Mouse (Mus musculus) kidney, postnatal 25 days (tissue): ENCODE data around the gene Kera.

Experiments
- DNase-seq, 2 experiments: peaks; one replicate each; pipeline ENCODE4 v3.0.0; 2021; ENCODE audit warnings: mixed read lengths in 2 of 2

Kera gene

DNA sequence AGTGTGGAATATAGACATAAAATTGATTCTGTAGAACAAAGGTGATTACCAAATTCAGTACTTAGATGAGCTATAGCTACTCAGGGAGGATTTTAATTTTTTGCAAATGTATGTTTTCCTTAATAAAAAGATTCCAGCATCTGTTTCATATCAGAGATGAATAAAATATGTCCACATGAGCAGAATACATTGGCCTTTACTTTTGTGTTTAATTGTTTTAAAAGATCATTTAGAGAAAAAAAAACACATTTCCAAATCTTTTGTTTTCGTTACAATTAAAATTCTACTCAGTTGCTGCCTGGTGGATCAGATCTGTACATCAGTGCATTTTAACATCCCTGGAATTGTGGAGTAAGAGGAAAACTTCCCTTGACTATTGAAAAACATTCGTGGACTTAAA, at the start of gene Kera:
Gene Kera (plus strand): TSS at position 301 of the 400 bp plus-strand sequence.
- DNase-seq: no peak

- DNase-seq: no peak
These were observed 41.5 kb upstream of the Kera start, which contains the start of gene Lum for GRCm38 (mm10) chr10:97564957-97565856. Gene Lum, plus strand, starts transcription at chr10:97565128.

DNA sequence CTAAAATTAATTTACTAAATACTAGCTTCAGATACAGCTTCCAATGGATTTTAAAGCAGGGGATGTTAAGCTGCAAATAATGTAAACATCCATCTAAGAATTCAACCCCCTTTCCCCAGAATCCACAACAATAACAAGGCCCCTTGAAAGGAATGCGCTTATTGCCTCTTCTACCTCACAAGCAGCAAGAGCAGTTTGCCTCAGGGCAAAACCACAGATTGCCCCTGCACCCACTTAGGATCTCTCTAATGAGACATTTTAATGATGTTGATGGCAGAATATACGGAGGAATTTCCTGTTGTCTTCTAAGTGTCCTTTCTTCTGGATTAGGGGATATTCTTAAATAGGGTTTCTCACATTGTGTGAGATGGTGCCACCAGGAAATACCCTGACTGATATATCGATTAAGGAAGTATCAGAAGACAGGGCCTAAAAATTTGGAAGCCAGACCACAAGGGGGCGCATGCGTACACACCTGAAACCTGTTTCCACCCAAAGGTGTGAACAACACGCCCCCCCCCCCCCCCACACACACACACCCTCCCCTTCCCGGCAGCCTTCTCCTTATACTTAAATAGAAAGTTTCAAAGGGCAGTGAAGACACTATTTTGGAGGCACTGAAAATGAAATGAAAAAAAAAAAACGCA, 39.1 kb upstream of the Kera start:
- DNase-seq: peak; percentile 27 to 39

DNA sequence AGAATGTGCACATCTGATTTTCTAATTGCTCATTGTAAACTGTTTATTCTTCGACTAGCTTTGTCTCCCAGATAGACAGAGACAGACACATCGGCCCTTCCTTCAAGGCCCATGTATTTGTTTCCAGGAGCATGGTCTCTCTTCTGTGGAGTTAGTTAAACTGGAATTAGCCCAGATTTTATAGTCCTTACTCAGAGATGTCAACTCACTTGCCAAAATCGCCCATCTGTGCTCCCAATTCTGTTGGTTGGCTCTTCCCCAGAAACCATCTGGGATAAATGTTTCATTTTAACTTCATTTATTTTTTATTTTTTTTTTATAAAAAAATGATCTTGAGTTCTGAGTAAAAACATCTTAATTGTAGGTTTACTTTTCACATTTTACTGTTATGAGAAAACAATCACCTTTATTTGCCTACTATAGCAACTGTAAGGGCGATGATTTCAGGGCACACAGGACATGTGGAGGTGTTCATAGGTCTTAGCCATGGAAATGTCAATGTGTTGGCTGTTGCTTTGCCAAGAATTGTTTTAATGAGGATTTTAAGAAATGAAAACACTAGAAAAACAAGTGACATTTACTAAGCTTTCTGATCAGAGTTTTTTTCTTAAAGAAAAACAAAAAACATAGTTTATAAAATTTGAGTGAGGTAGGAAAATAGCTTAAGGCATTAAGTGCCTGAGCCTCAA, 24.0 kb upstream of the Kera start:
- no peak for DNase-seq

- DNase-seq: no peak
These were observed 22.5 kb upstream of the Kera start for GRCm38 (mm10) chr10:97584176-97584575.

GRCm38 (mm10) chr10:97587159-97587558, 19.5 kb upstream of the Kera start:
- DNase-seq: no peak

- DNase-seq: no peak
These were observed 17.1 kb upstream of the Kera start for GRCm38 (mm10) chr10:97589574-97589973.

- no peak for DNase-seq
These were observed 15.6 kb upstream of the Kera start for GRCm38 (mm10) chr10:97591036-97591435.

- DNase-seq: no peak
These were observed 15.0 kb upstream of the Kera start for GRCm38 (mm10) chr10:97591685-97592084.

GRCm38 (mm10) chr10:97595680-97596079, 11.0 kb upstream of the Kera start:
- no peak for DNase-seq

DNA sequence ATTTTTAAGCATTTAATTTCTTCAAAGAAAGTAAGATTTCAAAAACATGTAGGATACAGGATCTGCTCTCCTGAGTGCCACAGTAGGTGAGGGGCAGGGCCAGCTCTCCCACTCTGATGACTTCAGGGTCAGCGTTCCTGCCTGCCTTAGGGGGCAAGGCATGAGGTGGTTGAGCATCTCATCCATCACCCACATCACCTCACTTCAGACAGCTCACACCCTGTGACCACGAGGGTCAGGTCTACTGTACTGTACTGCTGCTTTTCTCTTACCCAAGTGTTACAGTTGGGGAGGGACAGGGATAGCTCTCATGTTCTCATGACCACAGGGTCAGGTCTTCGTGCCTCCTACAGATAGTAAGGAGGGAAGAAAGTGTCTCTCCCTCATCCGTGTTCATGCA, 4.9 kb upstream of the Kera start:
- DNase-seq: no peak

DNA sequence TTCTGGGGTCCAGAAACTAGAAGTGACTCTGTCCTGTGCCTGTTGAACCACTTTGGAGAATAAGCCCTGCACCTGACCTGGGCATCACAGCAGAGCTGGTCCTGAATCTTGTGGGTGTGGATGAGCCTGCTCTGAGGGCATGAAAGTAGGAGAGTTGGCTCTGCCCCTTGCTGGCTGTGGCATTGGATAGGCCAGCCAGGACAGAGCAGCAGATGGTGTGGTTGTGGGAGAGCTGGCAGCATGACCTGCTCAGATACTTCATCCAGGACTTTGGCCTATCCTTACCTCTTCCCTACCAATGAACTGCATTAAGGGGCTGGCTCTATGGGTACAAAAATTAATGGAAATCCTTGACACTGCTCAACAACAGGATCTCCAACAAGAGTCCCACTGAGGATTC, 3.4 kb upstream of the Kera start:
- DNase-seq: no peak

DNA sequence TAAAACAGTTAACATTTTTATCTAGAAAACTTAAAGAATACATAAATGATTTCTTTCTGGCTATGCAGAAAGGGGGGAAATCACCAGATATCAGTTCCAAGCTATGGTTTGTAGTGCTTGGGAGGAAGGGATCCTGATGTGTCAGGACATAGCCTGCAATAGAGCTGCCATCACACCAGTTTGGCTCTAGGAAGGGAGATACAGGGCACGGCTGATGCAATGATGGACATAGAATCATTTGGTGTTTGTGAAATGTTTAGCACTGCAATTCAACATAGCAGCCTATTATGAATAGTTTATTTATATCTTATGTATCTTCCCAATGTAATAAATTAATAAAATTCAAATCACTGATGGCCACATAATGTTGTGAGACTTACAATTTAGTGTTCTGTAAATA, 15.6 kb downstream of the Kera start:
- no peak for DNase-seq

GRCm38 (mm10) chr10:97624381-97624780, 17.7 kb downstream of the Kera start:
- DNase-seq: no peak

- no peak for DNase-seq
These were observed 18.4 kb downstream of the Kera start for GRCm38 (mm10) chr10:97625116-97625515.

DNA sequence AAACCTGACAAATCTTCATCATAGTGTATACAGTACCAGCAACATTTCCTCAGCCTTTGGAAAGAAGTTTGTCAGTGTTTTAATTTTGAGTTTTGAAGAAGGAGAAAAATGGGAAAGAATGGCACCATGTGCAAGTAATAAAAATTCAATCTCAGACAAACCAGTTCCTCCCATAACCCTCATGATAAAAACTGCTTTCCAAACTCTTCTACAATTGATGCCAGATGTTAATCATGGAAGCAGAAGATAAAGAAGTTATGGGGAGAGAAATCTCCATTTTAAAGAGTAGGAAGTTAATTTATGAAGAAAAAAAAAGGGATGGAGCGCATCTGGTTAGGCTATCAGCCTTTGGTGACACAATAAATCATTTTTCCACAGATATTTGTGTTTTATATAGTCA, 19.9 kb downstream of the Kera start:
- DNase-seq: no peak

DNA sequence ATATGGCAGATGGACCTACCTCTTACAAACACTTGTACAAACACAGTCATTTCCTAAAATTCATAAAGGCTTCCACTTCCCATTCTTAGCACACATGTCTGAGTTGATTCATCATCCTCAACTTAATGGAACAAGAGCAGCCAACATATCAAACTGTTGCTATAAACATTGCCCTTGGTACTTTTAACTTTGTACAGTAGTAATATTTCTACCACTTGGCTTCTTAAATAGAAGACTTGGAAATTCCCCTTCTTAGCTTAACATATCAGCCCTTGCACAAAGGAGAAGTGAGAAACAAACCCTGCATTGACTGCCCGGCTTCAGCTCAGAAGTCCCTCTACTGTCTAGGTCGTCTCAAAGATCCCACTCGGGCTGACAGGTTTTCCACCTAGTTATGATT, 24.4 kb downstream of the Kera start:
- no peak for DNase-seq

- no peak for DNase-seq
These were observed 35.2 kb downstream of the Kera start for GRCm38 (mm10) chr10:97641926-97642325.

GRCm38 (mm10) chr10:97643768-97644167, 37.1 kb downstream of the Kera start, which contains the start of gene Epyc:
Gene Epyc, plus strand, starts transcription at chr10:97644068.
- DNase-seq: no peak

DNA sequence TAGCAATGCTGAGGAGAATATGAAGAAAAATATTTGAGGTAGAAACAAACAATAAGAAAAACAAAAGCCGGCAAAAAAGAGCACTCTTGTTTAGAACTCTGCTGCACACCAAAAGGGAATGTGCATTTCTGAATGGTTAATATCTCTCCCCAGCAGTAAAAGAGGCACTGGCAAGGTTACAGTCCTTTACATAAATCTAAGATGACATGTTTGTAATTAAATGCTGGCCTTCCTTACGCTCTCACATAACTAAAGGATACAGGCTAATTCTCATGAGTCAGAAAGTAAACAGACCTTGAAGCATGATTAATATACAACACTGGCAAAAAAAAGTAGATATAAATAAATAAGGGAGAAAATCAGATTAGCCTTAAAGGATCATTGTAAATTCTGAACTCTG, 43.7 kb downstream of the Kera start:
- no peak for DNase-seq

- DNase-seq: no peak
These were observed 52.8 kb downstream of the Kera start for GRCm38 (mm10) chr10:97659489-97659888.
